Mouse (Mus musculus) thymus, adult 2 months (tissue): ENCODE data around the gene Tex264.

Experiments
- CTCF ChIP-seq: fragments of 200-500 bp; IDR thresholded peaks from 2 replicates; pipeline ENCODE4 v1.5.1; 2012; ENCODE audit warnings: mild to moderate bottlenecking, control low read depth, low read length, moderate library complexity, borderline replicate concordance; ENCODE audit not compliant: control insufficient read depth, poor library complexity, insufficient read depth; ENCODE audit errors: extremely low read depth
- POLR2A ChIP-seq: fragments of 200-500 bp; IDR thresholded peaks from 2 replicates; pipeline ENCODE4 v1.6.1; 2012; ENCODE audit warnings: mild to moderate bottlenecking, low read length, control low read depth, moderate library complexity; ENCODE audit not compliant: control insufficient read depth, poor library complexity, insufficient read depth; ENCODE audit errors: extremely low read depth

DNA sequence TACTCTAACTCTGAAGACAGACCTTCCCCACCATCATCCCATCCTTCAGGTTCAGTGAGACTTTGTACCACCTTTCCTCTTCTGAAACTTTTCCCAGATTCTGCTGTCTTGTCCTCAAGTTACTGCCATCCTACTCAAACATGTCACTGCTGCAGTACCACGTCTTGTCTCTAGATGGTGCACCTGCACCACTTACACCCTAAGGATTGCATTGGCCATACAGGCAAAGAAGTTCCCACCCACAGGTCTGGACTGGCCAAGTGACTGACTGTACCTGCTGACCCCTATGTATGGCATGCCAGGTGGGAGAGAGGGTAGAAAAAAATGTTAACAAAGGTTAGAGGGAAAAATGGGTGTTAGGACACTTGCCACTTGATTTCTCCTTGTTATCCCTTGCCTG is 10.2 kb downstream of the Tex264 start:
- no peak for TF ChIP-seq CTCF
- TF ChIP-seq POLR2A = no peak
